Mouse (Mus musculus) large intestine, adult 2 months (tissue): ENCODE data around the gene Lrfn5. TPM values are rescaled to one million over a fixed set of nuclear protein-coding genes. Genes with fewer than 3 reads are reported as not detected.

Experiments used
- DNase-seq: peaks from one replicate; pipeline ENCODE4 v3.0.0-alpha.2; 2012; ENCODE audit warnings: low read depth, low spot score
- WGBS: fragments of 180-500 bp; shearing (Covaris S2); methylation state at CpG from one replicate; pipeline ENCODE4 v1.1.7; 2018; 5-methylcytosine and 5-hydroxymethylcytosine counted together
- polyA plus RNA-seq: library from polyadenylated mRNA; depleted of rRNA; stranded (reverse); fragments of >200 nt; gene quantifications from 2 replicates; pipeline ENCODE4 v1.2.3, GENCODE M21; 2012; rRNA removed

Gene Lrfn5
- polyA plus RNA-seq = 0.03 and 0.04 TPM in 2 replicates

- DNase-seq = no peak
- 1% methylated on average over 50 of the region's 50 CpGs for WGBS
Measured at GRCm38 (mm10) chr12:61522829-61523370, at the start of gene Lrfn5. Lrfn5 (plus strand) TSS chr12:61523150.

GRCm38 (mm10) chr12:61521501-61522147, 1.3 kb upstream of the Lrfn5 start:
- no peak for DNase-seq
- 4% methylated on average over 20 of the region's 20 CpGs for WGBS

- no peak for DNase-seq
- 9% methylated on average over 6 of the region's 6 CpGs for WGBS
Measured at GRCm38 (mm10) chr12:61522148-61522828, 662 bp upstream of the Lrfn5 start.

GRCm38 (mm10) chr12:61523631-61524182, 757 bp downstream of the Lrfn5 start:
- 3% methylated on average over 16 of the region's 16 CpGs for WGBS
- DNase-seq = no peak

GRCm38 (mm10) chr12:61524183-61524651, 1.3 kb downstream of the Lrfn5 start:
- WGBS = 2% methylated on average over 33 of the region's 33 CpGs
- no peak for DNase-seq

GRCm38 (mm10) chr12:61526199-61526598, 3.2 kb downstream of the Lrfn5 start:
- DNase-seq = no peak
- WGBS = 7% methylated on average over 9 of the region's 9 CpGs

GRCm38 (mm10) chr12:61579949-61580348, 57.0 kb downstream of the Lrfn5 start:
- no peak for DNase-seq

GRCm38 (mm10) chr12:61600305-61600704, 77.4 kb downstream of the Lrfn5 start:
- no peak for DNase-seq

More at GRCm38 (mm10) chr12:61579949-61580348, 57.0 kb downstream of the Lrfn5 start:
- 75% methylated on average over 5 of the region's 5 CpGs for WGBS

GRCm38 (mm10) chr12:61607871-61608270, 84.9 kb downstream of the Lrfn5 start:
- DNase-seq = no peak
- 87% methylated on average over 3 of the region's 3 CpGs for WGBS

GRCm38 (mm10) chr12:61610081-61610480, 87.1 kb downstream of the Lrfn5 start:
- 19% methylated on average over 1 of the region's 1 CpGs for WGBS
- no peak for DNase-seq

GRCm38 (mm10) chr12:61624532-61624931, 101.6 kb downstream of the Lrfn5 start:
- no peak for DNase-seq

GRCm38 (mm10) chr12:61654380-61654779, 131.4 kb downstream of the Lrfn5 start:
- DNase-seq = no peak
- 81% methylated on average over 5 of the region's 5 CpGs for WGBS

- DNase-seq = no peak
Measured at GRCm38 (mm10) chr12:61723158-61723557, 200.2 kb downstream of the Lrfn5 start.

GRCm38 (mm10) chr12:61807073-61807605, 284.2 kb downstream of the Lrfn5 start:
- DNase-seq = no peak
- 80% methylated on average over 4 of the region's 4 CpGs for WGBS

- 89% methylated on average over 5 of the region's 5 CpGs for WGBS
- DNase-seq = no peak
Measured at GRCm38 (mm10) chr12:61823601-61824000, 300.7 kb downstream of the Lrfn5 start.

GRCm38 (mm10) chr12:61826311-61826710, 303.4 kb downstream of the Lrfn5 start:
- WGBS = 17% methylated on average over 1 of the region's 1 CpGs
- no peak for DNase-seq

GRCm38 (mm10) chr12:61842599-61843291, 319.8 kb downstream of the Lrfn5 start:
- WGBS = 89% methylated on average over 9 of the region's 9 CpGs
- no peak for DNase-seq

GRCm38 (mm10) chr12:61854183-61854582, 331.2 kb downstream of the Lrfn5 start:
- 55% methylated on average over 1 of the region's 1 CpGs for WGBS
- DNase-seq = no peak
